Mouse (Mus musculus) neural tube, embryonic 14.5 days (tissue): ENCODE data around the gene Sars2. TPM values are rescaled to one million over a fixed set of nuclear protein-coding genes. Genes with fewer than 3 reads are reported as not detected.

Experiments
- ATAC-seq: fragments of 200-750 bp; cut with Nextera tagmentation; 2 replicates; pipeline ENCODE4 v1.8.0; 2017; ENCODE audit warnings: low read depth, mild to moderate bottlenecking, moderate TSS enrichment, moderate library complexity
- H3K27ac ChIP-seq: fragments of 300-500 bp; sonication (generic); 2 replicates; pipeline ENCODE4 v1.5.1; 2014; ENCODE audit warnings: low read depth, mild to moderate bottlenecking, control low read depth, low read length, moderate library complexity, mixed read lengths
- H3K27me3 ChIP-seq: fragments of 300-500 bp; sonication (generic); 2 replicates; pipeline ENCODE4 v1.6.1; 2014; ENCODE audit warnings: low read length; ENCODE audit not compliant: control insufficient read depth, insufficient read depth
- H3K36me3 ChIP-seq: fragments of 300-500 bp; sonication (generic); 2 replicates; pipeline ENCODE4 v1.6.1; 2014; ENCODE audit warnings: low read length, mixed read lengths; ENCODE audit not compliant: control insufficient read depth, insufficient read depth
- H3K4me1 ChIP-seq: fragments of 300-500 bp; sonication (generic); 2 replicates; pipeline ENCODE4 v1.6.1; 2014; ENCODE audit warnings: low read length; ENCODE audit not compliant: control insufficient read depth, insufficient read depth
- H3K4me2 ChIP-seq: fragments of 300-500 bp; sonication (generic); 2 replicates; pipeline ENCODE4 v1.6.1; 2014; ENCODE audit warnings: mild to moderate bottlenecking, low read depth, low read length, control low read depth
- H3K4me3 ChIP-seq: fragments of 300-500 bp; sonication (generic); 2 replicates; pipeline ENCODE4 v1.5.1; 2014; ENCODE audit warnings: low read depth, low read length, control low read depth, mixed read lengths
- H3K9ac ChIP-seq: fragments of 300-500 bp; sonication (generic); replicated peaks from 2 replicates; pipeline ENCODE4 v1.6.1; 2014; ENCODE audit warnings: low read depth, mild to moderate bottlenecking, control low read depth, low read length, mixed read lengths
- H3K9me3 ChIP-seq: fragments of 300-500 bp; sonication (generic); 2 replicates; pipeline ENCODE4 v1.6.1; 2016; ENCODE audit warnings: low read length; ENCODE audit not compliant: control insufficient read depth
- WGBS: fragments of 180-500 bp; shearing (Covaris S2); extraction: QIAGEN DNeasy Blood & Tissue Kit; methylation state at CpG from one replicate; pipeline ENCODE4 v1.1.7; 2014; 5-methylcytosine and 5-hydroxymethylcytosine counted together
- polyA plus RNA-seq: library from polyadenylated mRNA; unstranded; fragments of >200 nt; fragmentation: Nextera tagmentation; extraction: Ambion mirVana; gene quantifications from 2 replicates; pipeline ENCODE4 v1.2.1, GENCODE M21; 2014

The Sars2 gene
- polyA plus RNA-seq, 1 experiment from 2014 or later = 19.3 TPM

- Histone ChIP-seq H3K4me3 (no peak overlapping the region), H3K27me3 (no peaks in the 10 kb centered on the region), H3K4me1 (no peaks in the 10 kb centered on the region; the same call in 1 of the 2 replicates), H3K9me3 (no peaks in the 10 kb centered on the region), H3K27ac (no peak overlapping the region), H3K4me2 (no peak overlapping the region), H3K36me3 (no peaks in the 10 kb centered on the region), H3K9ac (no peak overlapping the region)
- WGBS = 46% methylated on average over 6 of the region's 6 CpGs
- ATAC-seq = peak; percentile 50; the same call in 1 of the 2 replicates
These were observed 38.4 kb downstream of the Sars2 start for GRCm38 (mm10) chr7:28780067-28780658.

GRCm38 (mm10) chr7:28780857-28781256 lies 39.1 kb downstream of the Sars2 start:
- Histone ChIP-seq H3K4me1 (no peaks in the 10 kb centered on the region; the same call in 1 of the 2 replicates), H3K9ac (no peak overlapping the region), H3K27me3 (no peaks in the 10 kb centered on the region), H3K9me3 (no peaks in the 10 kb centered on the region), H3K4me3 (no peak overlapping the region), H3K27ac (no peak overlapping the region), H3K4me2 (no peak overlapping the region), H3K36me3 (0 out of 2 replicates have a peak, but pooled peaks cover 4% of the 10 kb centered on the region)
- WGBS = 83% methylated on average over 7 of the region's 7 CpGs
- ATAC-seq = no peak

GRCm38 (mm10) chr7:28781261-28781663 lies 39.5 kb downstream of the Sars2 start:
- H3K9ac ChIP-seq = no peak overlapping the region
- 0 out of 2 replicates have a peak, but pooled peaks cover 4% of the 10 kb centered on the region for H3K36me3 ChIP-seq
- no peak overlapping the region for H3K4me2 ChIP-seq
- H3K9me3 ChIP-seq = no peaks in the 10 kb centered on the region
- WGBS = 93% methylated on average over 8 of the region's 8 CpGs
- ATAC-seq = no peak
- H3K27ac ChIP-seq = no peak overlapping the region
- H3K27me3 ChIP-seq = no peaks in the 10 kb centered on the region
- H3K4me1 ChIP-seq = no peaks in the 10 kb centered on the region; the same call in 1 of the 2 replicates
- H3K4me3 ChIP-seq = no peak overlapping the region

- no peak overlapping the region for H3K9ac ChIP-seq
- H3K9me3 ChIP-seq = no peaks in the 10 kb centered on the region
- peaks cover 4% of the 10 kb centered on the region; the same call in 1 of the 2 replicates for H3K36me3 ChIP-seq
- H3K27me3 ChIP-seq = no peaks in the 10 kb centered on the region
- no peak overlapping the region for H3K4me2 ChIP-seq
- no peak for ATAC-seq
- H3K4me1 ChIP-seq = no peaks in the 10 kb centered on the region; the same call in 1 of the 2 replicates
- WGBS = 81% methylated on average over 5 of the region's 5 CpGs
- H3K4me3 ChIP-seq = no peak overlapping the region
- H3K27ac ChIP-seq = no peak overlapping the region
These were observed 43.4 kb downstream of the Sars2 start for GRCm38 (mm10) chr7:28785161-28785560.

- Histone ChIP-seq H3K27ac (no peak overlapping the region), H3K36me3 (peaks cover 4% of the 10 kb centered on the region; the same call in 1 of the 2 replicates), H3K9me3 (no peaks in the 10 kb centered on the region), H3K27me3 (no peaks in the 10 kb centered on the region), H3K4me2 (no peak overlapping the region), H3K4me3 (no peak overlapping the region), H3K9ac (no peak overlapping the region), H3K4me1 (no peaks in the 10 kb centered on the region)
- ATAC-seq = no peak
- WGBS = 90% methylated on average over 9 of the region's 9 CpGs
These were observed 46.1 kb downstream of the Sars2 start for GRCm38 (mm10) chr7:28787884-28788283.

- H3K27ac ChIP-seq = no peak within 1 kb of the TSS
- no peaks in the 10 kb centered on the region for H3K27me3 ChIP-seq
- no peaks in the 10 kb centered on the region for H3K4me1 ChIP-seq
- no peak within 1 kb of the TSS for H3K4me3 ChIP-seq
- peaks cover 4% of the 10 kb centered on the region; the same call in 1 of the 2 replicates for H3K36me3 ChIP-seq
- no peaks in the 10 kb centered on the region for H3K9me3 ChIP-seq
- H3K4me2 ChIP-seq = no peak within 1 kb of the TSS
- 83% methylated on average over 5 of the region's 5 CpGs for WGBS
- H3K9ac ChIP-seq = no peak within 1 kb of the TSS
- no peak for ATAC-seq
These were observed 46.8 kb downstream of the Sars2 start, which contains the start of gene Rinl for GRCm38 (mm10) chr7:28788307-28789195. TSS of gene Rinl (plus strand) at chr7:28788969.

- Histone ChIP-seq H3K36me3 (peaks cover 4% of the 10 kb centered on the region; the same call in 1 of the 2 replicates), H3K9me3 (no peaks in the 10 kb centered on the region), H3K4me3 (no peak overlapping the region), H3K27ac (no peak overlapping the region), H3K4me1 (no peaks in the 10 kb centered on the region), H3K9ac (no peak overlapping the region), H3K27me3 (no peaks in the 10 kb centered on the region), H3K4me2 (no peak overlapping the region)
- ATAC-seq = no peak
- WGBS = 88% methylated on average over 3 of the region's 3 CpGs
These were observed 47.4 kb downstream of the Sars2 start for GRCm38 (mm10) chr7:28789235-28789634.

GRCm38 (mm10) chr7:28790066-28790806 lies 48.4 kb downstream of the Sars2 start:
- Histone ChIP-seq H3K27ac (no peak overlapping the region), H3K4me1 (no peaks in the 10 kb centered on the region), H3K27me3 (no peaks in the 10 kb centered on the region), H3K9me3 (no peaks in the 10 kb centered on the region), H3K9ac (no peak overlapping the region), H3K36me3 (peaks cover 4% of the 10 kb centered on the region; the same call in 1 of the 2 replicates), H3K4me2 (no peak overlapping the region), H3K4me3 (no peak overlapping the region)
- ATAC-seq = no peak
- 58% methylated on average over 8 of the region's 8 CpGs for WGBS
